Mouse (Mus musculus): ENCODE data around the gene Cyb561d2. TPM values are rescaled to one million over a fixed set of nuclear protein-coding genes. Genes with fewer than 3 reads are reported as not detected.

Gene Cyb561d2
- polyA plus RNA-seq, 1 experiment from 2014 or later = 45.7 TPM

DNA sequence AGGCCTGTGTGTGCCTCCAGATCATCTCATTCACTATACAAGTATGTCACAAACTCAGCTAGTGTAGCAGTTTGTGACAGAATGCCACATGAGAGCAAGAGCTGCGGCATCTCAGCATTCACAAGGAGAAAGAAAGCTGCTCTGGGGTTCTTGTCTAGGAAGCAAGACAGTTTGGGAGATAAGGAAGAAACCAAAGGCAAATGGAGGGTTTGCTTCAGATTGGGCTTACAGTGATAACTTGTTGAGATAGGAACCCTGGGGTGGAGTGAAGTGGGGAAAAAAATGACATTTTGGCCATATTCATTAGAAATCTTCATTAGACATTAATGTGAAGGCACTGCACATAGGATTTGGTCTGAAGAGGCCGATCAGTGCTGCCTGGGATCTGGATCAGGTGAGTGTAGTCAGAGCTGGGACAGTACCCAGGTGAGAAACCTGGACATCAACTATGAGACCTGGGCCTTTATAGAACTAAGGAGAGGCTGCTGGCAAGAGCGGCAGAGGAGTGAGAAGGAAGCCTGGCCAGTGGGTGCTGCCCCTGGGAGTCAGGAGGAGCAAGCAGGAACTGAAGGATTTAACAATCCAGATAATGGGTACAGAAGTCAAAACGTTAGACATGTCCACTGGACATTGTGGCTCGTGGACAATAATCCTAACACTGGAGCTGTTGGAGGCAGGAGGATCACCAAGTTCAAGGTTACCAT is 10.8 kb upstream of the Cyb561d2 start:
- Histone ChIP-seq H3K4me1 (peaks cover 46% of the 10 kb centered on the region), H3K36me3 (replicated peaks) (peaks cover 9% of the 10 kb centered on the region), H3K27ac (no peak overlapping the region), H3K4me2 (no peak overlapping the region), H3K4me3 (peak overlapping the region; percentile 53; the same call in 1 of the 2 replicates), H3K9me3 (no peaks in the 10 kb centered on the region), H3K9ac (no peak overlapping the region; the same call in 1 of the 2 replicates), H3K27me3 (replicated peaks) (peaks cover 46% of the 10 kb centered on the region)
- WGBS = 81% methylated on average over 5 of the region's 5 CpGs
- no peak for ATAC-seq (replicated peaks)

GRCm38 (mm10) chr9:107551890-107552355 is 9.9 kb upstream of the Cyb561d2 start:
- 8% methylated on average over 8 of the region's 8 CpGs for WGBS
- peak overlapping the region; percentile 61 for H3K4me2 ChIP-seq
- H3K9me3 ChIP-seq = no peaks in the 10 kb centered on the region
- H3K4me3 ChIP-seq = peak overlapping the region; percentile 35
- peak overlapping the region; percentile 39; the same call in 1 of the 2 replicates for H3K9ac ChIP-seq
- ATAC-seq (replicated peaks) = no peak
- H3K27ac ChIP-seq = no peak overlapping the region
- no peaks in the 10 kb centered on the region for H3K36me3 ChIP-seq (replicated peaks)
- peaks cover 53% of the 10 kb centered on the region for H3K4me1 ChIP-seq
- peaks cover 46% of the 10 kb centered on the region for H3K27me3 ChIP-seq (replicated peaks)

DNA sequence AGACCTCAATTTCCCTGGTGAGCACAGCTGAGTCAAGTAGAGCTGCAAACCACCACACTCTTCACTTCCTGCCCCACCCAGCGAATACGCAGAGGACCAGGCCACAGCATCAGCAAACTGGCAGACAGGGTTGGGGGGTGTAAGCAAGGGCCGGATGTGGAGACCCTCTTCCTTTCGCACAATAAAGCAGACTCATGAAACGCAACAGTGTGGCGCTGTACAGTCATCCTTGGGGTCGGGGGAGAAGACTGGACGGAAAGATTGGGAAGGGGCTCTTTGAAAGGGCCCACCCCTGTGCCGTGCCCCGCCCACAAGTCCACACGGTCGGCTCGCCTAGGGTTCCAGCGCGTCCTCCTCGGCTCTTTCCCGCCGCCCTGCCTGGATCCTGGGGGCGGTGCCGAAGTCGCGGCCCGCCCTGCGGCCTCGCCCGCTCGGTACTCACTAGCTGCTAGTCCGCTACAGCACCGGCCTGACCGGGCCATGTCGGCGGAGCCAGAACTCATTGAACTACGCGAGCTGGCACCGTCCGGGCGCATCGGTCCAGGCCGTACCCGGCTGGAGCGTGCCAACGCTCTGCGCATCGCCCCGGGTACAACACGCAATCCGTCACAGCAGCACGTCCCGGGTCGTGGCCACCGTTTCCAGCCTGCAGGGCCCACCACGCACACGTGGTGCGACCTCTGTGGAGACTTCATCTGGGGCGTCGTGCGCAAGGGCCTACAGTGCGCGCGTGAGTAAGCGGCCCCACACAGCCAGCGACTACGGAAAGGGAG is 9.3 kb upstream of the Cyb561d2 start, which contains the start of gene Rassf1:
Rassf1 (plus strand) TSS at position 439 of the 773 bp plus-strand sequence.
- Histone ChIP-seq H3K9me3 (no peaks in the 10 kb centered on the region), H3K9ac (peak within 1 kb of the TSS; percentile 39), H3K4me3 (peak within 1 kb of the TSS; percentile 35), H3K36me3 (replicated peaks) (no peaks in the 10 kb centered on the region), H3K4me2 (peak within 1 kb of the TSS; percentile 61), H3K27ac (no peak within 1 kb of the TSS), H3K27me3 (replicated peaks) (peaks cover 46% of the 10 kb centered on the region), H3K4me1 (peaks cover 53% of the 10 kb centered on the region)
- WGBS = 1% methylated on average over 63 of the region's 63 CpGs
- no peak for ATAC-seq (replicated peaks)

GRCm38 (mm10) chr9:107550491-107551116 is 8.6 kb upstream of the Cyb561d2 start:
- ATAC-seq (replicated peaks) = no peak
- H3K27me3 ChIP-seq (replicated peaks) = peaks cover 46% of the 10 kb centered on the region
- H3K27ac ChIP-seq = no peak overlapping the region
- peak overlapping the region; percentile 17; the same call in 1 of the 2 replicates for H3K9ac ChIP-seq
- 28% methylated on average over 23 of the region's 23 CpGs for WGBS
- peaks cover 53% of the 10 kb centered on the region for H3K4me1 ChIP-seq
- H3K4me2 ChIP-seq = peak overlapping the region; percentile 61
- H3K36me3 ChIP-seq (replicated peaks) = no peaks in the 10 kb centered on the region
- H3K4me3 ChIP-seq = peak overlapping the region; percentile 35; the same call in 1 of the 2 replicates
- H3K9me3 ChIP-seq = no peaks in the 10 kb centered on the region

GRCm38 (mm10) chr9:107549297-107550074 is 7.5 kb upstream of the Cyb561d2 start:
- Histone ChIP-seq H3K9me3 (no peaks in the 10 kb centered on the region), H3K9ac (no peak overlapping the region), H3K27ac (no peak overlapping the region), H3K4me1 (peaks cover 52% of the 10 kb centered on the region), H3K36me3 (replicated peaks) (0 out of 2 replicates have a peak, but pooled peaks cover 3% of the 10 kb centered on the region), H3K27me3 (replicated peaks) (peaks cover 46% of the 10 kb centered on the region), H3K4me3 (no peak overlapping the region), H3K4me2 (no peak overlapping the region)
- WGBS = 89% methylated on average over 20 of the region's 20 CpGs
- ATAC-seq (replicated peaks) = no peak

DNA sequence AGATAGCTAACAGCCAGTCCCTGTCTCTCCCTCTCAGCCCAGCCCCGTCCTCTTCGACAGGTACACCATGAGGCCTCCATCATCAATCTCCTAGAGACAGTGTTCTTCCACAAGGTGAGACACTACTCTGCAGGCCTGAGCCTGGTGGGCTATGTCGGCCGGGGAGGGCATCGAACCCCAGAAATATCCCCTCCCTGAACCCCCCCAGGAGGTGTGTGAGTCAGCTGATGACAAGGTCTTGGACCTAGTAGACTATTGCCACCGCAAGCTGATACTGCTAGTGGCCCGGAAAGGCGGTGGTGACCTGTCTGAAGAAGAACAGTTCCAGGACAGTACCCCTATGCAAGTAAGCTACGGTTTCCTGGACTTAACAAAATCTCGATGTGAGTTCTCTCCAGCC is 6.8 kb upstream of the Cyb561d2 start:
- H3K4me3 ChIP-seq = no peak overlapping the region
- no peak overlapping the region for H3K27ac ChIP-seq
- H3K4me1 ChIP-seq = peaks cover 50% of the 10 kb centered on the region
- no peak for ATAC-seq (replicated peaks)
- H3K36me3 ChIP-seq (replicated peaks) = peaks cover 10% of the 10 kb centered on the region; the same call in 1 of the 2 replicates
- H3K4me2 ChIP-seq = no peak overlapping the region
- no peaks in the 10 kb centered on the region for H3K9me3 ChIP-seq
- WGBS = 91% methylated on average over 10 of the region's 10 CpGs
- peaks cover 46% of the 10 kb centered on the region for H3K27me3 ChIP-seq (replicated peaks)
- no peak overlapping the region for H3K9ac ChIP-seq

- Histone ChIP-seq H3K4me2 (no peak overlapping the region), H3K27ac (no peak overlapping the region), H3K9ac (no peak overlapping the region), H3K27me3 (replicated peaks) (peaks cover 42% of the 10 kb centered on the region), H3K36me3 (replicated peaks) (peaks cover 13% of the 10 kb centered on the region; the same call in 1 of the 2 replicates), H3K9me3 (no peaks in the 10 kb centered on the region), H3K4me3 (no peak overlapping the region), H3K4me1 (peaks cover 43% of the 10 kb centered on the region)
- 77% methylated on average over 5 of the region's 5 CpGs for WGBS
- no peak for ATAC-seq (replicated peaks)
Measured at GRCm38 (mm10) chr9:107547957-107548356, 6.0 kb upstream of the Cyb561d2 start.

DNA sequence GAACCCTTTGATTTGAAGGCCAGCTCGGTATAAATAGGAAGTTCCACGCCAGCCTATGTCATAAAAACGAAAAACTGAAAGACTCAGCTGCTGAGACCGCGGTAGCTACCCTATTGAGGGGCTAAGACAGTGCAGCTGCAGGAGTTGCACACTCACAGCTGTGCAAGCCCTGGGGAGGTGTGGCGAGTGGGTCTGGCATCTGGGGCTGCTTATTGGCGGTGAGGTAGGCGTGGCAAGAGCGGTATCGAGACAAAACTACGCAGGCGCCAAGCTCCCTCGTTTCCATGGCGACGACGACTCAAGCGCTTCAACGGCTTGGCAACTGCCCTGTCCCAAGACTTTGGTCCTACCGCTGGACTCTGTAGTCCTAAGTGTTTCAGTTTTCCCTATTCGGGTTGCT is 5.0 kb upstream of the Cyb561d2 start, which contains the start of gene Zmynd10:
Zmynd10 (plus strand) TSS at position 273 of the 400 bp plus-strand sequence.
- Histone ChIP-seq H3K36me3 (replicated peaks) (peaks cover 13% of the 10 kb centered on the region; the same call in 1 of the 2 replicates), H3K9ac (peak within 1 kb of the TSS; percentile 31; the same call in 1 of the 2 replicates), H3K27me3 (replicated peaks) (peaks cover 33% of the 10 kb centered on the region), H3K4me3 (peak within 1 kb of the TSS; percentile 27), H3K9me3 (no peaks in the 10 kb centered on the region), H3K4me2 (peak within 1 kb of the TSS; percentile 60), H3K4me1 (peaks cover 49% of the 10 kb centered on the region), H3K27ac (peak within 1 kb of the TSS; percentile 57; the same call in 1 of the 2 replicates)
- peak; percentile 51 for ATAC-seq (replicated peaks)
- WGBS = 2% methylated on average over 20 of the region's 20 CpGs

DNA sequence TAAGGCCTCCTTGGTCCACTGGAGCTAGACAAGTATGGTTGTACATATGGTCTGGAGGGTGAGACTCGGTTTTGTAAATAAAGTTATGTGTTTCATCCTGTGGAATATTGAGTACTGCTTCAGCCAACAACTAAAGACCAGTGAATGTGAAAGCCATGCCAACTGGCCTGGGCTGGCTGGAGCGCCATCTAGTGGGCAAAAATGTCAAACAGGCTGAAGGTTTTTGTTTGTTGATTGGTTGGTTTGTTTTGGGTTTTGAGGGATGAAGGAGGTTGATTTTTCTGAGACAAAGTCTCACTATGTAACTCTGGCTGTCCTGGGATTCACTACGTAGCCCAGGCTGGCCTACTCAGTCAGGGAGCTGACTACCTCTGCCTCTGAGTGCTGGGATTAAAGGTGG is 3.6 kb upstream of the Cyb561d2 start:
- no peak for ATAC-seq (replicated peaks)
- Histone ChIP-seq H3K27me3 (replicated peaks) (peaks cover 19% of the 10 kb centered on the region), H3K4me1 (peaks cover 47% of the 10 kb centered on the region), H3K9ac (no peak overlapping the region), H3K9me3 (no peaks in the 10 kb centered on the region), H3K4me3 (no peak overlapping the region), H3K36me3 (replicated peaks) (peaks cover 13% of the 10 kb centered on the region; the same call in 1 of the 2 replicates), H3K27ac (no peak overlapping the region), H3K4me2 (no peak overlapping the region)
- WGBS = 6% methylated on average over 3 of the region's 3 CpGs

- ATAC-seq (replicated peaks) = no peak
- 90% methylated on average over 10 of the region's 10 CpGs for WGBS
- peaks cover 15% of the 10 kb centered on the region for H3K27me3 ChIP-seq (replicated peaks)
Measured at GRCm38 (mm10) chr9:107545199-107545598, 3.2 kb upstream of the Cyb561d2 start.

DNA sequence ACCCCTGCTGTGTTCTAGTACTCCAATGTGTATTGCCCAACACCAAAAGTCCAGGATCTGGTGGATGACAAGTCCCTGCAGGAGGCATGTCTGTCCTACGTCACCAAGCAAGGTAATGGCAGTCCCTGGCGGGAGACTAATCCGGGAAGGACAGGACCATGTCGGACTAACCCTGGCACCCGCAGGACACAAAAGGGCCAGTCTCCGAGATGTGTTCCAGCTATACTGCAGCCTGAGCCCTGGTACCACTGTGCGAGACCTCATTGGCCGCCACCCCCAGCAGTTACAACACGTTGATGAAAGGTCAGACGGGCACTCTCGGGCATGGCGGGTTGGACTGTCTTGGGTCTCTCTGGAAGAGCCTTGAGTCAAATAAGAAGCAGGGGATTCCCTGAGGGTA is 2.7 kb upstream of the Cyb561d2 start:
- H3K9ac ChIP-seq = no peak overlapping the region
- peaks cover 18% of the 10 kb centered on the region; the same call in 1 of the 2 replicates for H3K36me3 ChIP-seq (replicated peaks)
- H3K4me2 ChIP-seq = no peak overlapping the region
- H3K4me1 ChIP-seq = peaks cover 53% of the 10 kb centered on the region
- no peak for ATAC-seq (replicated peaks)
- H3K27me3 ChIP-seq (replicated peaks) = peaks cover 10% of the 10 kb centered on the region; the same call in 1 of the 2 replicates
- no peaks in the 10 kb centered on the region for H3K9me3 ChIP-seq
- H3K4me3 ChIP-seq = no peak overlapping the region
- no peak overlapping the region for H3K27ac ChIP-seq
- WGBS = 93% methylated on average over 12 of the region's 12 CpGs

More at GRCm38 (mm10) chr9:107545199-107545598, 3.2 kb upstream of the Cyb561d2 start:
- Histone ChIP-seq H3K4me1 (peaks cover 51% of the 10 kb centered on the region), H3K9me3 (no peaks in the 10 kb centered on the region), H3K4me2 (no peak overlapping the region), H3K9ac (no peak overlapping the region), H3K27ac (no peak overlapping the region), H3K4me3 (no peak overlapping the region), H3K36me3 (replicated peaks) (peaks cover 13% of the 10 kb centered on the region; the same call in 1 of the 2 replicates)
